Mouse (Mus musculus) kidney, adult 18-20 months (tissue): ENCODE results near the gene Plin4.
"Not testable (repeated sequence)": the region's sequence is repeated elsewhere in the genome, so short reads cannot be mapped to it uniquely, and the experiment has no call there.

Source experiments
- DNase-seq: peaks from one replicate; pipeline ENCODE4 v3.0.0; 2021

The Plin4 gene

DNA sequence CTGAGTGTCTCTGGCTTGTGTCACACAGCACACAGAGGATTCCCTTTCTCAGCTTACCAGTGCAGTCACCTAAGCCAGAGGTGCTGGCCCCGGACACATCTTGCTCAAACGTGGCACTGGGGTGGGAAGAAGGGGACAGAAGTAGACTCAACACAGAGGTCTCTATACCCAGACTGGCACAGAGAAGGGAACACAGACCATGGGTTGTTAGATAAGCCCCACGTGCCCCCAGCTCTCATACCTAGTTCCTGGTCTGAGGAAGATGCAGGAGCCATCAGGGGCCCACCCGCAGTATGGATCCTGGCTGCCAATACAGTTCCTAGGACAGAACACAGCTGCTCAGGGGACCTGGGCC lies 15.7 kb upstream of the Plin4 start:
- DNase-seq, result no peak

DNA sequence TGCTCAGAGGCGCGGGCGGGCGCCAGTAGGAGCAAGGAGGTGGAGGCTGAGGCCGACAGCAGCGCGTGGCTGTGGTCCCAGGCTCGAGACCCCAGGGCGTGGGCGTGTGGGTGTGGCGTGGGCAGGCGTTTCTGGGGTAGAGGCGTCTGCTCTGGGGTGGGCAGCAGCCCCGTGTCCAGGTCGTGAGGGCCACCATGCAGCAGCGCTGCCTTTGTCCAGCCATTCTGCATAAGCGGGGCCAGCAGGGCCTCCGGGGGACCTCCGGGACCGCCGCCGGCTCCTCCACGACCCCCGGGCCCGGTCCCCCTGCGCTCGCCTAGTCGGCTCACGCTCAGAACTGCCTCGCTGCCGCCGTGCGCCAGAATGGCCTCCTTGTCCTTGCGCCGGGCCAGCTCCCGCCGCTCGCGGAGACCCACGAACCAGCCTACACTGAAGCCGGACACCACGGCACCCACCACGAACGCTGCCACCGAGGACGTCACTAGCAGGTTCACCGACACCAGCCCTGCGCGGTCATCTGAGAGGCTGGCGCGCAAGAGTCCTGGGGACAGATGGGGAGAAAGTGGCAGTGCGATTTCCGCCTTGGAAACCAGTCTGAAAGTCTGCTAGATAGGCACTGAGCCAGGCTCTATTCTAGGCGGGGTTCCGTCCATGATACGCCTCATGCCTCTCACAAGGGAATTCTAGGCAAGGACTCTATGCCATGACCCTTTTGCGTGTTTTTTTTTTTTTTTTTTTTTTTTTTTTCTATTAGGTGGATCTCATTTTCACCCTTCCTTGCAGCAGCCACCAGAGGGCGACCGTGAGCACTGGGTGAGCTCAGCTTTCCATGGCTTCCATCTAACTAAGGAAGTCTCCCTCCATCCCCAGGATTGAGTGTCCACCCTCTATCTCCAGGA lies 15.0 kb upstream of the Plin4 start:
- peak; percentile 69 for DNase-seq

GRCm38 (mm10) chr17:56123681-56124340 lies 14.2 kb upstream of the Plin4 start:
- no peak for DNase-seq

- DNase-seq, result no peak
Measured at GRCm38 (mm10) chr17:56123161-56123560, 13.6 kb upstream of the Plin4 start.

DNA sequence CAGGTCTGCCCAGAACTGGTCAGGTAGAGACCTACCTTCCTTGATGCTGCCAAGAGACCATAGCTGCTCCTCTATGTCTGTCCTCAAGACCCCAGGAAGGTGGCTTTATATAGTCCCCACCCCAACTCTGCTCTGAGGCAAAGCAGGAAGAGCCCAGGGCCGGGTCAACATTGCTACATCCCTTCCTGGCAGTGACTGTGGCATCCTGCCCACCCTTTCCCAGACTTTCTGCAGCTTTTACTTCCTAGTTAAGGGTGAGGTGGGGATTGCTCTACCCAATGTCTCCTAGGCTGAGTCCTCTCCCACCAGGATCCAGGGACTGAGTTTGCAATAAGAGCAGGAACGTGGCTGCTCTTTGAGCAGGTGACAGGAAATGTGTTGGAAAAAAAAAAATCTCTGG lies 12.2 kb upstream of the Plin4 start, which contains the start of gene Lrg1:
Lrg1 (minus strand) TSS at position 176 of the 400 bp plus-strand sequence.
- no peak for DNase-seq

- DNase-seq, result peak; percentile 85
Measured at GRCm38 (mm10) chr17:56119981-56120880, 10.6 kb upstream of the Plin4 start.

- DNase-seq, result no peak
Measured at GRCm38 (mm10) chr17:56119431-56119830, 9.8 kb upstream of the Plin4 start.

DNA sequence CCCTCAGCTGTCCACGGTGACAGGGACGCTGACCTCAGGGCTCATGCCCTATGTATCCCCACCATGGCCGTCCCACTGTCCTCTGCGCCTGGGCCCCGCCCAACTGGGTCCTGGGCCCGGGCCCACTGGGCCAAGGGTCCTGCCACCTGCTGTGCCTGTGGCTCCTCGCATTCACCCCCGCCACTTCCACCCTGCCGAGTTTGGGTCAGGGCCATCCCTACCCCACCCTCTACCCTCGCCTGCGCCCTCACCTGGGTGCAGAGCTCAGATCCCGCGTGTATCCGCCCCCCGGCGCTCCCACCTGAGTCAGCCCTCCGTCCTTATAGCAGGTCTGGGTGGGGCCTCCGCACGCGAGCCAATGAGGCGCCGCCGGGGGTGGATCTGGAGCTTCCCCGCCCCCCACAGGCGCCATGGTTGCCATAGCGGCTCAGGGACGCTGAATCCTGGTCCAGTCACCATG lies 7.7 kb upstream of the Plin4 start, which contains the start of gene Plin5:
Plin5 (minus strand) TSS at position 346 of the 460 bp plus-strand sequence.
- DNase-seq, result peak; percentile 81

- no peak for DNase-seq
Measured at GRCm38 (mm10) chr17:56116193-56116592, 6.6 kb upstream of the Plin4 start.

DNA sequence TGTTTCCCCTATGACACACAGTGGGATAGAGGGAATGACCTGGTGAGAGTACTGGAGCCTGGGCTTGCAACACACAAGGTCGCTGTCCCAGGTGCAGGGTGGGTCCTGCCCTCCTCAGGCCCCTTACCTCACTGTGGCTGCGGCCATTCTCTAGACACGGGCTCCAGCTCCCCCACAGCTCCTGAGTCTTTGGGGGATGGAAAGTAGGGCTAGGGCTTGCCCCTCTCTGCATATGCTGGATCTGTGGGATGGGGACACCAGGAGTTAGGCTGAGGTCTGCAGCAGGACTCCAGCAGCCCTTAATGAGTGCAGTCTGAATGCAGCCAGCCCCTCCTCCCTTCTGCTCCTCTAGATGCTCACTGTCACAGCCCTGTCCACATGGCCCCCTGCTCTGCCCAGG lies 3.1 kb upstream of the Plin4 start:
- no peak for DNase-seq

DNA sequence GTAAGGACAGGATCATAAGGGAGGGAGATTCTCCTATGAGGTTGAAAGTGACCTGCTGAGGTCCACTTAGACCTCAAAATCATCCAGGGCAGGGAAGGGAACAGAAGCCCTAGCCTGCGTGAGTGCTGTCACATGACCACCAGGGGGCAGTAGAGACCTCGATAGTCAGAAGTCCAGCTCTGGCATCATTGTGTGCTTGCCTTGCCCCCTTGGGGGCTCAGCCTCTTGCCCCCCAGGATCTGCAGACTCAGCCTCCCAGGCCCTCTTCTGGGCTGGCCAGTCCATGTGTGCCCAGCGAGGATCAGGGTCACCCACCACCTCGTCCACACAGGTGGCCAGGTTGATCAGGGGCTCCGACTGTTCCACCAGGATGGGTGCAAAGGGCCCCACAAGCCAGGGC lies 2.3 kb upstream of the Plin4 start:
- DNase-seq, result peak; percentile 65

- DNase-seq, result no peak
Measured at GRCm38 (mm10) chr17:56111021-56111420, 1.4 kb upstream of the Plin4 start.

DNA sequence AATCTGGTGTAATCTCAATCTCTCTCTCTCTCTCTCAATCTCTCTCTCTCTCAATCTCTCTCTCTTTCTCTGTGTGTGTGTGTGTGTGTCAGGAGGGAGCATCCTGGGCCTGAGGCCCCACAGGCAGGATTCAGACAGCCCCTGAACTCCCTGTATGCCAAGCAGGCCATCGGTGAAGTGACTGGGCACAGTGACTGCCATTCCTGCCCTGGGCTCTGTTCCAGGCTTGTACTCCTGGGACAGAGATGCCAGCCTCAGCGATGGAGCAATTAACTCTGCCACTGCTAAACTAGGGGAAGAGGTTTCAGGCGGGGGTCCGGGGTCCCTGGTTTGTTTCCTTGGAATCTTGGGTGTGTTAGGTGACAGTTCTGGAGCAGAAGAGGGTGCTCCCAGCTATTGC lies 968 bp upstream of the Plin4 start:
- no peak for DNase-seq

GRCm38 (mm10) chr17:56108334-56109044 lies 1.1 kb downstream of the Plin4 start:
- DNase-seq, result peak; percentile 36

DNA sequence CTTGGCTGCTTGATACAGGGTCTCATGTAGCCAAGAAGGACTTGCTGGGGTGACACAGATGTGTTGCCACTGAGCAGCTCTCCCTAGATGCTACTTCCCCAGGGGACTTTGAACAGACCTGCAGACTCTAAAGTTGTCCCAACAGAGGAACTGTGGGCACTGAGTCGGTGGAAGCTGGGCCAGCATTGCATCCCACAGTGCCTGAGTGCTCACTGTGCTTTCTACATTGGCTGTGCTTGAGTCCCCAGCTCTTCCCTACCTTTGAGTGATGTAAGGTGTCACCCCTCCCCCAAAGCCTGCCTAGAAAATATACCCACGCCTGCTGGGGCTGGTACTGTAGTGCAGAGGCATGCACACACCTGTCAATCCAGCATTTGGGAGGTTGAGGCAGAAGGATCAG lies 1.9 kb downstream of the Plin4 start:
- no peak for DNase-seq

DNA sequence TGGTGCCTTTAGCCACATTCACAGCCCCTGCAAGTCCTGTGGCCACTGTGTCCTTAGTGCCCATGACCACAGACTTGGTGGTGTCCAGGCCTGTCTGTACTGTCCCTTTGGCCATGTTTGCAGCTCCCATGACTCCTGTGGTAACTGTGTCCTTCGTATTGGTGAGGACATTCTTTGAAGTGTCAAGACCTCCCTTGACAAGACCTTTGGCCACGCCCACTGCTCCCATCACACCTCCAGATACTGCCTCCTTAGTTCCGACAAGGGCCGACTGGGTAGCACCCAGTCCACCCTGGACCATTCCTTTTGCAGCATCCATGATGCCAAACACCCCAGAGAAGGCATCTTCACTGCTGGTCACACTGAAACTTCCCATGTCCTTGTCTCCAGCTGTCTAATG lies 2.6 kb downstream of the Plin4 start:
- DNase-seq, result no peak

DNA sequence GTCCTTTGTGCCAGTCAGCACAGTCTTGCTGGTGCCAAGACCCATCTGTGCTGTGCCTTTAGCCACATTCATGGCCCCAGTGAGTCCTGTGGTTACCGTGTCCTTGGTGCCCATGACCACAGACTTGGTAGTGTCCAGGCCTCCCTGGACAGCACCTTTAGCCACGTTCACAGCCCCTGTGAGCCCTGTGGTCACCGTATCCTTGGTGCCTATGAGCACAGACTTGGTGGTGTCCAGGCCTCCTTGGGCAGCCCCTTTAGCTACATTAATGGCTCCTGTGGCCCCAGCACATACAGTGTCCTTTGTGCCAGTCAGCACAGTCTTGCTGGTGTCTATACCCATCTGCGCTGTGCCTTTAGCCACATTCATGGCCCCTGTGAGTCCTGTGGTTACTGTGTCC lies 3.2 kb downstream of the Plin4 start:
- DNase-seq, result not testable (repeated sequence)

DNA sequence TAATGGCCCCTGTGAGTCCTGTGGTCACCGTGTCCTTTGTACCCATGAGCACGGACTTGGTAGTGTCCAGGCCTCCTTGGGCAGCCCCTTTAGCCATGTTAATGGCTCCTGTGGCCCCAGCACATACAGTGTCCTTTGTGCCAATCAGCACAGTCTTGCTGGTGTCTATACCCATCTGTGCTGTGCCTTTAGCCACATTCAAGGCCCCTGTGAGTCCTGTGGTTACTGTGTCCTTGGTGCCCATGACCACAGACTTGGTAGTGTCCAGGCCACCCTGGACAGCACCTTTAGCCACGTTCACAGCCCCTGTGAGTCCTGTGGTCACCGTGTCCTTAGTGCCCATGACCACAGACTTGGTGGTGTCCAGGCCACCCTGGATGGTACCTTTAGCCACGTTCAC lies 4.8 kb downstream of the Plin4 start:
- not testable (repeated sequence) for DNase-seq

DNA sequence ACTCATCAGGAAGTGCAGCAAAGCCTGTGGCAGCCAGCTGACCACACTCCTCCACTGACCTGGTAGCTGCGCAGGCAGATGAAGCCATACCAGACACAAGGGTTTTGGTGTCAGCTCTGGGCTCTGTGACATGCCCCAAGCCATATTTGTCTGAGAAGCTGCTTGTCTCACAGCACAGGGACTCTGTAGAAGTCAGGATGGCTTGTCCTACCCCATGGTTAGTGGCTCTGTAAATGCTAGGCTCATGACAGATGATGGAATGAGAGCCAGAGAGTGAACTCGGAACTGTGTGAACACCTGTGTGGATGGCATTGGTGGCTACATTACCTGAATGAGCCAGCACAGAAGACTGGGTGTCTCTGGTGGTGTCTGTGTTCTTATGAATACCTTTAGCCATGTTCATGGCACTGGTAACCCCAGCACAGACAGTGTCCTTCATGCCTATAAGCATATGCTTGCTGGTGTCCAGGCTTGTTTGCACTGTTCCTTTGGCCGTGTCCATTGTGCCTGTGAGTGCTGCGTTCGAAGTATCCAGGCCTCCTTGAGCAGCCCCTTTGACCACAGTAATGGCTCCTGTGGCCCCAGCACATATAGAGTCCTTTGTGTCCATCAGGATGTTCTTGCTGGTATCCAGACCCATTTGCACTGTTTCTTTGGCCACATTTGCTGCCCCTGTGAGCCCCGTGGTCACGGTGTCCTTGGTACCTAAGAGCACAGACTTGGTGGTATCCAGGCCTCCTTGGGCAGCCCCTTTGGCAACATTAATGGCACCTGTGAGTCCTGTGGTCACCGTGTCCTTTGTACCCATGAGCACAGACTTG lies 5.9 kb downstream of the Plin4 start:
- DNase-seq, result no peak

DNA sequence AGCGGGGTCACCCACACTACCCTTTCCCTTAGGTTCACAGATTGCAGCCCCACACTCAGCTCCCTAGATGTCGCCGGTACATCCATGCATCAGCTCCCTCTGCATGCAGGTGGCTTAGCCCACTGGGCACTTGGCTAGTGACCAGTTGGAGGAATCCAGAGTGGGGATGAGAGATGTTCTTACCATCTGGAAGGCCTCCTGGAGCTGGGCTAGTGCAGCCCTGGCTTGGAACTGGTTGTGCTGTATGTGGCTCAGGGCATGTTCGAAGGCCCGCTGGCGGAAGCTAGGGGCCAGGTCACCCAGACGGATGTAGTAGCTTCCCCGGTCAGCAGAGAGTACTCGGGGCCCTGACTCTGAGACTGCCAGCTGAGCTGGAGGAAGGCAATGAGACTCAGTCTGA lies 6.7 kb downstream of the Plin4 start:
- no peak for DNase-seq

- no peak for DNase-seq
Measured at GRCm38 (mm10) chr17:56102158-56102557, 7.4 kb downstream of the Plin4 start.
